Mouse (Mus musculus) heart, postnatal 0 days (tissue): ENCODE measurements around the gene Nuak2.

ENCODE experiments used
- CTCF ChIP-seq: IDR thresholded peaks from 2 replicates; pipeline ENCODE4 v1.5.1; 2016; ENCODE audit warnings: antibody characterized with exemption, control low read depth, low read depth
- EP300 ChIP-seq: IDR thresholded peaks from 2 replicates; pipeline ENCODE4 v1.6.1; 2016; ENCODE audit warnings: antibody characterized with exemption, low read depth

- TF ChIP-seq EP300: no peak
- TF ChIP-seq CTCF: no peak
These were observed 15.4 kb downstream of the Nuak2 start for GRCm38 (mm10) chr1:132331283-132331682.
